Mouse (Mus musculus) MEL (cell line): ENCODE measurements around the gene Adat3. TPM values are rescaled to one million over a fixed set of nuclear protein-coding genes. Genes with fewer than 3 reads are reported as not detected.

ENCODE experiments used
- DNase-seq: peaks from one replicate; pipeline ENCODE4 v3.0.0; 2011; ENCODE audit warnings: low read depth, low spot score
- H3K27ac ChIP-seq: 2 replicates; pipeline ENCODE4 v1.5.1; 2012; ENCODE audit warnings: low read depth, mild to moderate bottlenecking, control low read depth, low read length, moderate library complexity; ENCODE audit not compliant: control insufficient read depth
- H3K27me3 ChIP-seq, 2 experiments: fragments of 150-350 bp in 1 of 2; sonication (generic) in 1 of 2; 2 replicates each; pipeline ENCODE4 v1.6.1; 2012; ENCODE audit warnings: low read length in 2 of 2, mild to moderate bottlenecking in 2 of 2, improper control_type of control experiment in 1 of 2, moderate library complexity in 1 of 2; ENCODE audit not compliant: insufficient read depth in 2 of 2, control insufficient read depth in 1 of 2
- H3K36me3 ChIP-seq, 2 experiments: 2 replicates each; pipeline ENCODE4 v1.6.1; 2012 to 2014; ENCODE audit warnings: low read length in 2 of 2, improper control_type of control experiment in 1 of 2, inconsistent platforms in 1 of 2, mild to moderate bottlenecking in 1 of 2; ENCODE audit not compliant: insufficient read depth in 2 of 2, control insufficient read depth in 1 of 2
- H3K4me1 ChIP-seq, 2 experiments: fragments of 150-350 bp in 1 of 2; sonication (generic) in 1 of 2; 2 replicates each; pipeline ENCODE4 v1.6.1; 2012; ENCODE audit warnings: low read length in 2 of 2, improper control_type of control experiment in 1 of 2, mild to moderate bottlenecking in 1 of 2; ENCODE audit not compliant: insufficient read depth in 2 of 2, control insufficient read depth in 1 of 2
- H3K4me3 ChIP-seq, 2 experiments: fragments of 150-350 bp in 1 of 2; sonication (generic) in 1 of 2; 2 replicates each; pipeline ENCODE4 v1.5.1; 2012; ENCODE audit warnings: low read depth in 2 of 2, low read length in 2 of 2, mild to moderate bottlenecking in 2 of 2, moderate library complexity in 2 of 2, control low read depth in 1 of 2, improper control_type of control experiment in 1 of 2; ENCODE audit not compliant: control insufficient read depth in 1 of 2, insufficient read depth in 1 of 2
- H3K79me2 ChIP-seq: 2 replicates; pipeline ENCODE4 v1.6.1; 2012; ENCODE audit warnings: mild to moderate bottlenecking, low read length, moderate library complexity; ENCODE audit not compliant: control insufficient read depth, poor library complexity, insufficient read depth
- H3K9ac ChIP-seq: 2 replicates; pipeline ENCODE4 v1.6.1; 2012; ENCODE audit warnings: low read depth, mild to moderate bottlenecking, control low read depth, low read length, moderate library complexity; ENCODE audit not compliant: control insufficient read depth, poor library complexity, severe bottlenecking
- H3K9me3 ChIP-seq: fragments of 150-350 bp; sonication (generic); replicated peaks from 2 replicates; pipeline ENCODE4 v1.6.1; 2012; ENCODE audit warnings: mild to moderate bottlenecking, low read length, improper control_type of control experiment, moderate library complexity; ENCODE audit not compliant: insufficient read depth
- BHLHE40 ChIP-seq: IDR thresholded peaks from 2 replicates; pipeline ENCODE4 v1.6.1; 2012; ENCODE audit warnings: low read depth, mild to moderate bottlenecking, inconsistent platforms, low read length, improper control_type of control experiment, borderline replicate concordance
- CHD2 ChIP-seq: IDR thresholded peaks from 2 replicates; pipeline ENCODE4 v1.6.1; 2011; ENCODE audit warnings: low read length, improper control_type of control experiment
- CTCF ChIP-seq, 3 experiments: IDR thresholded peaks in 2 of 3; conservative IDR thresholded peaks in 1 of 3; 2 replicates each; pipeline ENCODE4 v1.5.1; 2011 to 2012; ENCODE audit warnings: low read length in 3 of 3, low read depth in 2 of 3, mild to moderate bottlenecking in 2 of 3, improper control_type of control experiment in 1 of 3, inconsistent platforms in 1 of 3, mixed read lengths in 1 of 3, moderate library complexity in 1 of 3; ENCODE audit not compliant: control insufficient read depth in 1 of 3, insufficient read depth in 1 of 3, poor library complexity in 1 of 3, severe bottlenecking in 1 of 3
- E2F4 ChIP-seq: IDR thresholded peaks from 2 replicates; pipeline ENCODE4 v1.6.1; 2011; ENCODE audit warnings: low read depth, low read length, improper control_type of control experiment, borderline replicate concordance
- ELF1 ChIP-seq: IDR thresholded peaks from 2 replicates; pipeline ENCODE4 v1.6.1; 2014; ENCODE audit warnings: low read depth, mild to moderate bottlenecking, inconsistent platforms, low read length, improper control_type of control experiment, moderate library complexity
- EP300 ChIP-seq, 2 experiments: IDR thresholded peaks; 2 replicates each; pipeline ENCODE4 v1.6.1; 2011; ENCODE audit warnings: improper control_type of control experiment in 2 of 2, low read length in 2 of 2, low read depth in 1 of 2, mild to moderate bottlenecking in 1 of 2
- ETS1 ChIP-seq: IDR thresholded peaks from 2 replicates; pipeline ENCODE4 v1.6.1; 2012; ENCODE audit warnings: low read depth, mild to moderate bottlenecking, inconsistent platforms, low read length, improper control_type of control experiment, moderate library complexity
- GABPA ChIP-seq: IDR thresholded peaks from 2 replicates; pipeline ENCODE4 v1.6.1; 2012; ENCODE audit warnings: low read depth, mild to moderate bottlenecking, inconsistent platforms, low read length, improper control_type of control experiment, moderate library complexity
- GATA1 ChIP-seq: IDR thresholded peaks from 2 replicates; pipeline ENCODE4 v1.6.1; 2011; ENCODE audit warnings: low read depth, low read length, improper control_type of control experiment
- HCFC1 ChIP-seq: IDR thresholded peaks from 2 replicates; pipeline ENCODE4 v1.6.1; 2012; ENCODE audit warnings: low read depth, mild to moderate bottlenecking, inconsistent platforms, low read length, improper control_type of control experiment, moderate library complexity
- JUND ChIP-seq: IDR thresholded peaks from 2 replicates; pipeline ENCODE4 v1.6.1; 2011; ENCODE audit warnings: low read depth, mild to moderate bottlenecking, improper control_type of control experiment, low read length
- MAFK ChIP-seq: IDR thresholded peaks from 2 replicates; pipeline ENCODE4 v1.6.1; 2011; ENCODE audit warnings: low read depth, mild to moderate bottlenecking, low read length, improper control_type of control experiment, borderline replicate concordance
- MAX ChIP-seq: IDR thresholded peaks from 2 replicates; pipeline ENCODE4 v1.6.1; 2011; ENCODE audit warnings: low read length, improper control_type of control experiment
- MAZ ChIP-seq: IDR thresholded peaks from 2 replicates; pipeline ENCODE4 v1.6.1; 2012; ENCODE audit warnings: low read depth, mild to moderate bottlenecking, inconsistent platforms, low read length, improper control_type of control experiment
- MEF2A ChIP-seq: IDR thresholded peaks from 2 replicates; pipeline ENCODE4 v1.6.1; 2014; ENCODE audit warnings: low read depth, mild to moderate bottlenecking, inconsistent platforms, low read length, improper control_type of control experiment; ENCODE audit not compliant: poor library complexity, insufficient replicate concordance, severe bottlenecking; ENCODE audit errors: extremely low read depth
- MXI1 ChIP-seq: IDR thresholded peaks from 2 replicates; pipeline ENCODE4 v1.6.1; 2011; ENCODE audit warnings: mild to moderate bottlenecking, low read depth, low read length, improper control_type of control experiment
- MYB ChIP-seq: IDR thresholded peaks from 2 replicates; pipeline ENCODE4 v1.6.1; 2011; ENCODE audit warnings: mild to moderate bottlenecking, low read depth, low read length, improper control_type of control experiment
- MYC ChIP-seq: IDR thresholded peaks from 2 replicates; pipeline ENCODE4 v1.6.1; 2011; ENCODE audit warnings: low read depth, mild to moderate bottlenecking, low read length, improper control_type of control experiment, moderate library complexity
- NELFE ChIP-seq: IDR thresholded peaks from 2 replicates; pipeline ENCODE4 v1.6.1; 2011; ENCODE audit warnings: low read depth, low read length, improper control_type of control experiment
- NRF1 ChIP-seq: IDR thresholded peaks from 2 replicates; pipeline ENCODE4 v1.6.1; 2014; ENCODE audit warnings: low read depth, mild to moderate bottlenecking, inconsistent platforms, low read length, improper control_type of control experiment, moderate library complexity; ENCODE audit not compliant: poor library complexity, insufficient read depth, severe bottlenecking
- POLR2A ChIP-seq, 2 experiments: IDR thresholded peaks; 2 replicates each; pipeline ENCODE4 v1.6.1; 2011 to 2012; ENCODE audit warnings: low read length in 2 of 2, mild to moderate bottlenecking in 2 of 2, control low read depth in 1 of 2, improper control_type of control experiment in 1 of 2, low read depth in 1 of 2, moderate library complexity in 1 of 2; ENCODE audit not compliant: control insufficient read depth in 1 of 2, insufficient read depth in 1 of 2, poor library complexity in 1 of 2
- RCOR1 ChIP-seq: IDR thresholded peaks from 2 replicates; pipeline ENCODE4 v1.6.1; 2012; ENCODE audit warnings: low read depth, mild to moderate bottlenecking, inconsistent platforms, low read length, improper control_type of control experiment
- SIN3A ChIP-seq: IDR thresholded peaks from 2 replicates; pipeline ENCODE4 v1.6.1; 2012; ENCODE audit warnings: low read length, improper control_type of control experiment, inconsistent platforms
- TAL1 ChIP-seq: IDR thresholded peaks from 2 replicates; pipeline ENCODE4 v1.6.1; 2012; ENCODE audit warnings: mild to moderate bottlenecking, inconsistent platforms, low read length, moderate library complexity, mixed read lengths
- TBP ChIP-seq: IDR thresholded peaks from 2 replicates; pipeline ENCODE4 v1.8.0; 2011; ENCODE audit warnings: low read depth, low read length, improper control_type of control experiment
- TCF12 ChIP-seq: IDR thresholded peaks from 2 replicates; pipeline ENCODE4 v1.6.1; 2014; ENCODE audit warnings: low read depth, mild to moderate bottlenecking, inconsistent platforms, low read length, improper control_type of control experiment, moderate library complexity
- UBTF ChIP-seq: IDR thresholded peaks from 2 replicates; pipeline ENCODE4 v1.6.1; 2012; ENCODE audit warnings: low read depth, mild to moderate bottlenecking, inconsistent platforms, low read length, improper control_type of control experiment, moderate library complexity, borderline replicate concordance; ENCODE audit not compliant: insufficient read depth
- USF2 ChIP-seq, 2 experiments: IDR thresholded peaks; 2 replicates each; pipeline ENCODE4 v1.6.1; 2011 to 2012; ENCODE audit warnings: improper control_type of control experiment in 2 of 2, low read length in 2 of 2, borderline replicate concordance in 1 of 2, inconsistent platforms in 1 of 2, low read depth in 1 of 2, mild to moderate bottlenecking in 1 of 2; ENCODE audit not compliant: insufficient read depth in 1 of 2
- ZC3H11A ChIP-seq: IDR thresholded peaks from 2 replicates; pipeline ENCODE4 v1.6.1; 2012; ENCODE audit warnings: low read depth, mild to moderate bottlenecking, inconsistent platforms, low read length, improper control_type of control experiment
- ZKSCAN1 ChIP-seq: IDR thresholded peaks from 2 replicates; pipeline ENCODE4 v1.6.1; 2012; ENCODE audit warnings: low read depth, mild to moderate bottlenecking, inconsistent platforms, low read length, improper control_type of control experiment, moderate library complexity
- ZMIZ1 ChIP-seq: IDR thresholded peaks from 2 replicates; pipeline ENCODE4 v1.6.1; 2012; ENCODE audit warnings: low read depth, mild to moderate bottlenecking, inconsistent platforms, low read length, improper control_type of control experiment, moderate library complexity
- ZNF384 ChIP-seq: IDR thresholded peaks from 2 replicates; pipeline ENCODE4 v1.6.1; 2012; ENCODE audit warnings: low read depth, mild to moderate bottlenecking, inconsistent platforms, low read length, improper control_type of control experiment
- polyA plus RNA-seq, 2 experiments: library from polyadenylated mRNA; stranded (reverse) in 1 of 2; unstranded in 1 of 2; fragments of >175 nt in 1 of 2; fragments of >200 nt in 1 of 2; gene quantifications; 2 replicates each; pipeline versions ENCODE4 v1.2.1 to v1.2.4; 2012; ENCODE audit warnings: low replicate concordance in 2 of 2, low read depth in 1 of 2; ENCODE audit not compliant: insufficient read length in 2 of 2, insufficient read depth in 1 of 2, missing spikeins in 1 of 2
- total RNA-seq: library from RNA; depleted of rRNA; stranded (reverse); fragments of 300-350 nt; gene quantifications from 2 replicates; pipeline ENCODE4 v1.2.3, GENCODE M21; 2012

The Adat3 gene
- total and polyA plus RNA-seq, 3 experiments, result 7.4 to 7.7 TPM; not detected in 1

GRCm38 (mm10) chr10:80570871-80571836, 31.5 kb upstream of the Adat3 start:
- TF ChIP-seq ELF1 (no peak), MYC (no peak), NRF1 (no peak), ZMIZ1 (no peak), NELFE (no peak), E2F4 (no peak), USF2 (IDR thresholded peaks at IDR 0.05; ENCODE audit: borderline replicate concordance in 1 of 2, insufficient read depth in 1 of 2, low read depth in 1 of 2, low read length in 2 of 2) (no peak), ZNF384 (no peak), ETS1 (peak; percentile 7; the same call in 1 of the 2 replicates), MAZ (no peak), RCOR1 (no peak), ZKSCAN1 (no peak), POLR2A (IDR thresholded peaks at IDR 0.05; ENCODE audit: control insufficient read depth in 1 of 2, insufficient read depth in 1 of 2, low read depth in 1 of 2, low read length in 2 of 2, poor library complexity in 1 of 2) (0 out of 4 replicates have a peak, but pooled peaks of 1 of the 2 experiments have one; percentile 23), CHD2 (no peak), CTCF (IDR thresholded peaks at IDR 0.05 in 2 of 3, conservative IDR thresholded peaks at IDR 0.05 in 1 of 3; ENCODE audit: control insufficient read depth in 1 of 3, insufficient read depth in 1 of 3, low read depth in 2 of 3, low read length in 3 of 3, poor library complexity in 1 of 3, severe bottlenecking in 1 of 3) (no peak), TAL1 (no peak), MYB (no peak), JUND (no peak), GATA1 (no peak), BHLHE40 (peak; percentile 37; the same call in 1 of the 2 replicates), HCFC1 (0 out of 2 replicates have a peak, but pooled peaks have one; percentile 30), MAFK (no peak), ZC3H11A (no peak), MAX (peak; percentile 58), EP300 (IDR thresholded peaks at IDR 0.05; ENCODE audit: low read depth in 1 of 2, low read length in 2 of 2) (peak in 1 of 2 experiments; percentile 40; a peak in 1 of 4 replicates), TCF12 (no peak), MEF2A (no peak), GABPA (no peak), SIN3A (peak; percentile 40), MXI1 (peak; percentile 37), TBP (no peak), UBTF (no peak)
- peak overlapping the region; percentile 49 for H3K9ac ChIP-seq
- H3K4me3 ChIP-seq, result peak overlapping the region; percentile 13 to 30
- H3K36me3 ChIP-seq, result peaks cover 0 to 41% of the 10 kb centered on the region in 2 experiments; a peak in 2 of 4 replicates
- no peaks in the 10 kb centered on the region for H3K9me3 ChIP-seq
- DNase-seq, result peak; percentile 62
- H3K27ac ChIP-seq, result peak overlapping the region; percentile 68
- peaks cover 12 to 59% of the 10 kb centered on the region in 2 experiments; a peak in 3 of 4 replicates for H3K4me1 ChIP-seq
- H3K79me2 ChIP-seq, result peaks cover 73% of the 10 kb centered on the region
- H3K27me3 ChIP-seq, result no peaks in the 10 kb centered on the region
